Mouse (Mus musculus) neutrophil, adult 5-6 weeks (primary cell): Measurements from ENCODE around the gene Tmem53. TPM values are rescaled to one million over a fixed set of nuclear protein-coding genes. Genes with fewer than 3 reads are reported as not detected.

Experiments used
- ATAC-seq: fragments of 151-379, 151-347 bp; 2 replicates; pipeline ENCODE4 v1.8.0; 2017; ENCODE audit warnings: mild to moderate bottlenecking, moderate TSS enrichment; ENCODE audit not compliant: insufficient number of reproducible peaks, poor library complexity, low FRiP score, severe bottlenecking; ENCODE audit errors: extremely low read depth
- total RNA-seq: library from RNA; stranded (forward); fragments of 200-1000 nt; gene quantifications from 2 replicates; pipeline ENCODE4 v1.2.3, GENCODE M21; 2017

Gene Tmem53
- total RNA-seq: not detected in 2 replicates

DNA sequence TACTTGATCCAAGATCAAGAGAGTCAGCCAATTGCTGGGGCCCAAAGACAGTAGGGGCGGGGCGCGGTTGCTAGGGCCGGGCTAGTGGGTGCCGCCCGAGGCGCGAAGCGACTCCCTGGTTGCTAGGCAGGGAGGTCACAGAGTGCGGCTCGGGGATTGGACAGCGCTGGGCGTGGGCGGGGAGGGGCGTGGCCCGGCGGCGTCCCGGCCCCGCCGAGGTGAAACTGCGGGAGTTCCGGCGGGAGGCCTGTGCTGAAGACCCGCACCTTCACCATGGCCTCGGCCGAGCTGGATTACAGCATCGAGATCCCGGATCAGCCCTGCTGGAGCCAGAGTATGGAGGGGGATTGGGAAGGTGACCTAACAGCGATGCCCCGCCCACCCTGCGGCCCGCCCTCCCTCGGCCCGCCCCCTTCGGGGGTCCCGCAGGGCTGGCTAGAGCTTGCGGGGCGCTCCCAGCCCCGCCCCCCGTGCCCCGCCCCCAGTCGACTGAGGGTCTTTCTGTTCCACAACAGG is at the start of gene Tmem53, which contains the start of gene Armh1:
Gene Tmem53 (plus strand): TSS at position 151 of the 516 bp plus-strand sequence.
Gene Armh1 (minus strand): TSS at position 325 of the 516 bp plus-strand sequence.
- peak; percentile 96 for ATAC-seq

DNA sequence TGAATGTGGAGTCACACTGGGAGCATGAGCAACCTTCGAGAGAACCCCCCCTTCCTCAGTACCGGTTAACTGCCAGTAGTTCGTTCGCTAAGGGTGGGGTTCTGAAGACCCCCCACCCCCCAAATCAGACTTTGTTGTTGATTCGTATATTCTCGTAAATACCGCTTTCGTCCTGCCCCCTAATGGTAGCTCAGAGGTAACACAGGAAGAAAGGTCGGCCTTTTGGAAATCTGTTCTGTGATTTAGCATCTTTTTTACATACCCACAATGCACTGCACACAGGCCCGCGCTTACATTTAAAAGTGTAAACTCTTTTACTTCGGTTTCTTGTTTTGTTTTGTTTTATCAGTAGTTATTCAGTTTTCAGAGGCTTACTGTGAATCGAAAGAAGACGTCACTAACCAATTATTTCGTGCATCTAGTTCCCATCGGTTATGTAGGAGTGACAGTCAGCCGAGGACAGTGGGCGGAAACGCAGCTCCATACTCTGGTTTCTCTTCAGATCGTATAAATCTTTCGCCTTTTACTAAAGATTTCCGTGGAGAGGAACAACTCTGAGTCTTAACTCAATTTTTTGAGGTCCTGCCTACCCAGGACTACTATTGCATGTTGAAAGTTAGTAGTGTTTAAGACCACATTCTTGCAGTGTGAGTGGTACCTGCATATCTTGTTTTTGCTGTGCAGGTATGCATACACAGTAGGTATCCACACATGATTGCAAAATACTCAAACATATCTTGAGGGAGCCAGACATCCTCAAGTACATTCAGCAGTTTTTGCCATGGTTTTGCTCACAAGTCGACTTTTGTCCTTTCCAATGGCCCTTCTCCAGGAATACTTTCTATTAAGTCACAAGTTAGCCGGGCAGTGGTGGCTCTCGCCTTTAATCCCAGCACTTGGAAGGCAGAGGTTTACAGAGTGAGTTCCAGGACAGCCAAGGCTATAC is 49.4 kb upstream of the Tmem53 start:
- peak; percentile 98 for ATAC-seq

DNA sequence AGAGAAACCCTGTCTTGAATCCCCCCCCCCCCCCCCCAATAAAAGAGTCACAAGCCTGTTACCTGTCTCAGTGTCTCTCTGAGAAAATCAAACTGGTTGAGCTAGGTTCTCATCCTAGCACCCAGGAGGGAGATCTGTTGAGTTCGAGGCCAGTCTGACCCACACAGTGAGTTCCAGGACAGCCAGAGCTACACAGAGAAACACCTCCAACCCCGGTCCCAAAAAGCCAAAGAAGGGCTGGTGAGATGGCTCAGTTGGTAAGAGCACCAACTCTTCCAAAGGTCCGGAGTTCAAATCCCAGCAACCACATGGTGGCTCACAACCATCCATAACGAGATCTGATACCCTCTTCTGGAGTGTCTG is 48.8 kb upstream of the Tmem53 start:
- no peak for ATAC-seq

DNA sequence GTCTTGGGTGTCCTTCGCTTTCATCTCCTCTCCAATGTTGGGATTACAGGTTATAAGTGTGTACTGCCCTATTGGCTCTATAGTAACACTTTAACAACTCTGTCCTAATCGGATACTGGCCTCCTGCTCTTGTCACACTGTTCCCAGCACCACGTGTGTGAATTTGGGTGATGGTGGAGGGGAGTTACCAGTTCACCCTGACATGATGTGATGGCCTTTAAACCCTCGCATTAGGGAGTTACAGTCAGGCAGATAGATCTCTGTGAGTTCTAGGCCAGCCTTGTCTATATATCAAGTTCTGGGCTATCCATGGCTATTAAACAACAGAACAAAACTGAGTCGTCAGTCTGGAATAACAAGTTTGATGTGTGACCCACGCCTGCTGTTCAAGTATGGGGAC is 42.2 kb upstream of the Tmem53 start:
- ATAC-seq: no peak

DNA sequence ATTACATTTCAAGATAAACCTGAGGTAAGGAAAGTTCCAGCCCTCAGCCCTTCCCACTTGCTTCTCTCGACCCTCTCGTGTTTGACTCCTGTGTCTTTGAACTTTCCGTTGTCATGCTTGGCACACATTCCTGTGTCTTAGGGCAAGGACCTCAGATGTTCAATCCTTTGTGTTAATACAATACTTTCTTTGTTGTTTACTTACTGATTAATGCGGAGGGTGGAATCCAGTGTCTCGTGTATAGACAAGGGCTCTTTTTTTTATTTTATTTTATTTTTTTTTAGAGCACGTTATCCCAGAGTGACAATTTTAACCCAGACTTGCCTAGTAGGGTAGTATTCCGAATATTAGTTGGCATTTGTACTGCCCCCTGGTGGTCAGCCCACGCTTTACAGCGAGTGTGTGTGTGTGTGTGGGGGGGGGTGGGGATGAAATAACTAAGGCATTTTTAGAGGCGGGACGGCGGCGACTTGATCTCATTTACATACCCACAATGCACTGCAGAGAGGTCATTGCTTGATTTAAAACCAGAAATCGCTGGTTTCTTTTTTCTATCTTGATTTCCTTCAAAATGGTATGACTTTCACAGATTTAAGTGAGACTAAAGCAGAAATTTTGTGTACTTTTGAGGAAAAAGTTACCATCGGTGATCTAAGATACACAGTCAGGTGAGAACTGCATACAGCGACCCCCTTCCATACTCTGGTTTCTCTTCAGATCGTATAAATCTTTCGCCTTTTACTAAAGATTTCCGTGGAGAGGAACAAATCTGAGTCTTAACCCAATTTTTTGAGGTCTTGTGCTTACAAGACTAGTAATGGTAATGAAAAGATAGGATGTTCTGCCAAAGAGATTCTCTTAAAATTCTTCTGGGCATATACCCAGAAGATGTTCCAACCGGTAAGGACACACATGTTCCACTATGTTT is 41.3 kb upstream of the Tmem53 start:
- peak; percentile 91 for ATAC-seq

DNA sequence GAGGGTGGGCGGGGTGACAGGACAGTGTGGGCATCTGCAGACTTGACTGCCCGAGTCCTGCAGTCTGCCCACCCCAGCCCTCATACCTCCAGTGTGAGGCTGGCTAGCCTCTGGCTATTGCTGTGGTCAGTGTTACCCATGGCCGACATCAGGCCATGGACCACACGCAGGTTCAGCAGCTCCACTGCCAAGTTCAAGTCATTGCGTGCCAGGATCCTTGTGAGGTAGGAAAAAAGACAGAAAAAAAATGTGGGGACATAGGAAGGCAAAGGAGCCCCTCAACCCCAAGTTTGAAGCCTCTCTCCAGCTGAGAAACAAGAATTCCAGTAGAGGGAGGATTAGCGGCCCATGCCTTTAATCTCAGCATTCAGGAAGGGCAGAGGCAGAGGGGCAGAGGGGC is 37.5 kb upstream of the Tmem53 start:
- no peak for ATAC-seq

DNA sequence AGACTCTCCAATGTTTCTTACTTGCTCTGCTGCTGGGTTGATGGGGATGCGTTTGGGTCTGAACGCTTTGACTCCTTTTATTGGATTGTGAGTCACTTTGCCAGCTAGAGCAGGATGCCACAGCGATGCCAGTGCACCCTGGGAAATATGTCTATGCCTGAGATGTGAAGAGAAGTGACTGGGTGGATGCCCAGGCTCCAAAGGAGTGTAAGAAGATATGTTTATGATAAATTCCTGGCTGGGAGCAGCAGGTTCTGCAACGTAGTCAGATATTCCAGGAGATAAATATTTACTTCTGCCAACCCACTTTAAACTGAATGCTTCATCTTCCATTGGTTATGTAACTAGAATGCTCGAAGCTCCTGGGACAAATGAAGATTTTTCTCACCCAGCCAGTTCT is 34.7 kb upstream of the Tmem53 start:
- ATAC-seq: no peak

DNA sequence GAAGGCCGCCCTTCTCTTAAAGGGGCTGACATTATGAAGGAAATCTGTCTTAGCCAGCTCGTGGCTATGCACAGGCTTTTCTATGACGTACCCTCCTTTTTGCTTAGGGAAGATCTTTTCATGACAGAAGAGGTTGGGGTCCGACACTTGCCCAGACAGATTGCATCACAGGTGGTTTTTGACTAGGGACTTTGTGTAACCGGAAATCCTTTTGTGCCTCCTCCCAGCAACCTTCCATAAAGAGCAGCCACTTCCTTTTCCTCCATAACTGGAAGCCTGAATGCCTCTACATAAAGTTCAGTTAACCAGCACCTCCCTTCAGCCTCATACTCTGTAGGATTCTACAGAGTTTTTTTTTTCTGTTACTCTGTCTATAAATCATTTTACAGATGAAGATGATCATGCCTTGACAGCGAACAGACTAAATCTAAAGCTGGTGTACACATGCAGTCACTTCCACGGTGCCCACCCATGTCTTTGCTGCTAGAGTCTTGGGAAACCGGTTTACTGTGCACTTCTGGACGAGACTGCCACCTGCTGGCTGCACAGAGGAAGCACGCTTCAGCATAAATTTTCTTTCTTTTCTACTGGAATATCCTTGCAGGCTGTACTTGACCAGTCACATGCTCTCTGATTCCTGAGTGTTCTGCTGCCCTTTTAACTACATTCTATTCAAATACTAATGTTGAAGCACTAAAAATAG is 33.1 kb upstream of the Tmem53 start:
- ATAC-seq: peak; percentile 83

DNA sequence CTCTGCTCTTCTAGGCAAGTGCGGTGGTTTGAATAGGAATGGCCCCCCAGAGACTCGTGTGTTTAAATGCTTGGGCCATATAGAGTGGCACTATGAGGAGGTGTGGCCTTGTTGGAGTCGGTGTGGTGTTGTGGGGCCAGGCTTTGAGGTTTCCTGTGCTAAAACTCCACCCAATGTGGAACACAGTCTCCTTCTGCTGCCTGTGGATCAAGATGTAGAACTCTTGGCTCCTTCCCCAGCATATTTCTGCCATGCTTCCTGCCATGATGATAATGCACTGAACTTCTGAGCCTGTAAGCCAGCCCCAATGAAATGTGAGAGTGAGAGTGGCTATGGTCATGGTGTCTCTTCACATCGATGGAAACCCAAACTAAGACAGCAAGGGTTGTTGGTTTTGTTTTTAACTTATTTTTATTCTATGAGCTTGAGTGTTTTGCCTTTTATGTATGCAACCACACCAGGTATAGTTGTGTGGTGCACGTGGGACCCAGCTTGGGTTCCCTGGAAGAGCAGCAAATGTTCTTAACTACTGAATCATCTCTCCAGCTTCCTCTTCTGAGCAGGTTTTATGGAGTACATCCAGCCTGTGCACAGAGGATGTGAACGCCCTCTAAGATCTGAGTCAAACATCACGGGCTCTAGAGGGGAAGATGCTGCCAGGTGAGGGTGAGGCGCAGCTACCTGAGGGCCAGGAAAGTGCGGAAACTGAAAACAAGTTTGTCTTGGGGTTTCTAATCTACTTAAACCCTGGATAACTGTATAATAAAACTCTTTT is 30.8 kb upstream of the Tmem53 start:
- ATAC-seq: no peak

DNA sequence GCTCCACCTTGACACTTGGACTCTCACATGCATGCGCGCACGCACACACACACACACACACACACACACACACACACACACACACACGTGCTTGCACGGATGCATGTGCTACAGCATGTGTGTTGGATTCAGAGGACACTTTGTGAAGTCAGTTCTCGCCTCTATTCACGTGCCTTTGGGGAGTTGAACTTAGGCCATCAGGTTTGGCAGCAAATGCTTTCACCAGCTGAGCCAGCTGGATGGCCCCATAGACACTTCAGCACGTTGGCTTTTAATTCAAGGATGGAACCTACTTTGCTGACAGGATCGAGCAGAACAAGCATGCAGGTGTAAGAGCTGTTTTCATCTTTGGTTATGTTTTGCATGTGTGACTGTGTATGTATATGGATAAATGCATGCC is 29.9 kb upstream of the Tmem53 start:
- ATAC-seq: no peak

DNA sequence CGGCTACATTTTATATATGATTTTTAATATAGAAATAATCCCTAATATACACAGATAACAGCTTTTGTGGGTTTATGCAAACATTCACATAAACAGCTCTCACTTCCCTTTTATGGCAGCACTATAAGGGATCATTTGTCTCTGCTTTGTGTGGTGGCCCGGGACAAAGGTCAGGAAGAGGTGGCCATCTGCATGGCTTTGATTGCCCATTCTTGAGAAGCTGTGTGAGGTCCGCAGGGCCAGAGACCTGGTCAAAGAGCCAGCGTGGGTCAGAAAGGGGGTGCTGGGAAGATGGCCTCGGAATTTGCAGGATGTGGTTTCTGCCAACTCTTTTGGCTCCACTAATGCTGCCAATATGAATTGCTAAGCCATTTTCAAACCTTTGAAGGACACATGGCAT is 28.8 kb upstream of the Tmem53 start:
- no peak for ATAC-seq

DNA sequence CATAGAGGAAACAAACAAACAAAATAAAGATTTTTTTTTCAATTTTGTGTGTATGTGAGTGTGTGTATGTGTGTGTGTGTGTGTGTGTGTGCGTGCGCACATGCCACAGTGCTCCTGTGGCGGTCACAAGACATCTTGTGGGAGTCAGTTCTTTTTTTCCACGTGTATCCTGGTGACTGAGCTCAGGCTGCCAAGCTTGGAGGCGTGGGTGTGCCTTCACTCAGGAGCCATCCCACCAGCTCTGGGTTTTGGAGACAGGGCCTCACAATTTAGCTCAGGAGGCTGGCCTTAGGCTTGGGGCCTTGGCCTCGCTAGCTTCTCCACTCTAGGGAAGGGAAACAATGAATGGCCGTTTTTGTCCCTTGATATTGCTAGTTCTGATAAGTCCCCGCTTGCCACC is 27.6 kb upstream of the Tmem53 start:
- ATAC-seq: no peak

DNA sequence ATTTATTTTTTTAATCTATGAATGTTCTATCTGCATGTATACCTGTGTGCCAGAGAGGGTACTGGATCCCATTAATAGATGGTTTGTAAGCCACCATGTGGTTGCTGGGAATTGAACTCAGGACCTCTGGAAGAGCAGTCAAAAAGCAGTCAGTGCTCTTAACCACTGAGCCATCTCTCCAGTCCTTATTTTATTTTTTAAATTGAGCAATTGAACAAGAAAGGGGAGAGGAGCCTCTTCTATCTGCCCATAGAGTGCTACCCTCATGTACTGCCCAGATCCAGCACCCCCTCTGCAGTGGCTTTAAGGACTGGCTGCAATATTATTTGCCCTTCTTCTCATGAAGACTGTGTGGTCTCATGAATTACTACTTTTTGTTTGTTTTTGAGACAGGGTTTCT is 26.5 kb upstream of the Tmem53 start:
- ATAC-seq: no peak

DNA sequence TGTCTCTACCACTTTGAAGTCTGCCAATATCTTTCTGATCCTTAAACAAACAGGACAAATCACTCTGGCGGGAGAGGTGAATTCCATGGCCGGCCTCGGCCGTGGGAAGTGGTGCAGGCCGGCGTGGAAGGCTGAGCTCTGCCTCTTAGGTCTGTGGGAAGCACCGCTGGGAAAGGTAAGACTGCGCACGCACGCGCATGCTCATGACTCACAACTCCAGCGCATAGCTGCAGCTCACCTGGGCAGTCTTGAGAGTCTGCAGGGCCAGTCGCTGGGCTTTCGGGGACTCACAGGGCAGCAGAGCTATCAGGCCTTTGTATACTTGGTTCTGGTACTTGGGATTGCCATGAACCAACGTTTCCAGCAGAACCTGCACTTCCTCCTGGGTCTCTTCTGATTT is 22.2 kb upstream of the Tmem53 start:
- ATAC-seq: no peak

DNA sequence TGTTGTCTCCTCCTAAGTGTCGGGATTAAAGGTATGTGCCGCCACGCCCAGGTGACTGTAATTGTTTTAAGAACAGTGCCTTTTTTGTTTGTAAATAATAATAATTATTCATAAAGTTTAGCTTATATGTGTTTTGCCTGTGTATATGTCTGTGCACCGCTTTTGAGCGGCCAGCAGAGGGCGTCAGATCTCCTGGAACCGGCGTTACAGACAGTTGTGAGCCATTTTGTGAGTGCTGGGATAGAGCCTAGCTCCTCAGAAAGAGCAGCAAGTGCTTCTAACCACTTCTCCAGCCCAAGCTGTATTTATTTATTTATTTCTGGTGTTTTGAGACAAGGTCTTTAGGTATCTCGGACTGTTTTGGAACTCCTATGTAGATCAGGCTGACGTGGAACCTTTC is 21.4 kb upstream of the Tmem53 start:
- ATAC-seq: no peak

DNA sequence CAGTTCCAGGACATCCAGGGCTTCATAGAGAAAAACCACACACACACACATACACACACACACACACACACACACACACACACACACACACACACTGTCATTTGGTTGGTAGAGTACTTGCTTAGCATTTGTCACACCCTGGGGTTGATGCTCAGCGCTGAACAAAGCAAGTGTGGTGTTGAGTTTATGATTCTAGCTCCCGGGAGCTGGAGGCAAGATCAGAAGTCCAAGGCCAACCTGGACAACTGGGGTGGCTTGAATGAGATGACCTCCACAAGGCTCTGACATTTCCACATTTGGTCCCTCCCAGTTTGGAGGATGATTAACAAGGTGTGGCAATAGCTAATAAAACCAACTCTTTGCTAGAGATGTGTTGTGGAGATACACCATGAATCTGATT is 20.5 kb upstream of the Tmem53 start:
- ATAC-seq: no peak

DNA sequence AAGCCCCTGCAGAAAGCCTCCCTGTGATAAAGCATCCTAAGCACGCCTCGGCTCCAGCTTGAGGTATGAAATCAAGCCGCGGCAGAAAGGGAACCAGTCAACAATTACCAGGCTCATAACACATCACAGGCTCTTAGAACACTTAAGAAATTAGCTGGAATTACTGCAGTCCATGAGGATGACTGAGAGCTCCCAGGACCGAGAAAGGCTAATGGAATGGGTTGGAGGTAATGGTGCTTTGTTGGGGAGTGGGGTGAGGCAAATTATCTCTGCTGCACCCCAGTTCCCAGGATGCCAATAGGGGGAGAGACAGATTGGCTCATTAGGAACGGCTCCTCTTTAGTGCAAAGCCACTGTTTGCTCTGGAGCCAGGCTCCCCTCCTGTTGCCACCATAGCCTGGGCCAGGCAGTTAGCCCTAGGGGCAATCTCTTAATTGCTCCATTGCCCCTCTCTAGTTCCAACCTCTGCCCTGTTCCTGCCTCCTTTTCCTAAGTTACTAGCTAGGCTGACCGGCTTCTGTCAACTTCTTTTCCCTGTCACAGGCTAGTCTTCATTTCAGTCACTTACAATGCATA is 17.5 kb upstream of the Tmem53 start:
- no peak for ATAC-seq

DNA sequence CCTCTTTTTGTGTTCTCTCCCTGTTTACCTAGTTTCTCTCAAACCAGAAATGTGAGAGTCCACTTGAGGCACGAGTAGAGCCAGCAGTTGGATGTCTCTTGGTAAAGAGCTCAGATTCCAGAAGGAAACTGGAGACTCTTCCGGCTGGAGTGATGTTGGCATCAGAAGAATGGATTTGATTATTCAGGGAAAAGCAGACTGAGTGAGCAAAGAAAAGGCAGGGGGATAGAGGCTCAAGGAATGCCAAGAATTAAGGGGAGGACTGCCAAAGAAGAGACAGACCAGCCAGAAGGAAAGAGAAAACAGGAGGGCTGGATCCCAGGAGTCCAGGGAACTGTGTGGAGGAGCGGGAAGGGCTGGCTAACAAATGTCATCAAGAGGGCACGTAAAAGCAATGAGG is 15.9 kb upstream of the Tmem53 start:
- ATAC-seq: no peak
